In the genomic region with DNA sequence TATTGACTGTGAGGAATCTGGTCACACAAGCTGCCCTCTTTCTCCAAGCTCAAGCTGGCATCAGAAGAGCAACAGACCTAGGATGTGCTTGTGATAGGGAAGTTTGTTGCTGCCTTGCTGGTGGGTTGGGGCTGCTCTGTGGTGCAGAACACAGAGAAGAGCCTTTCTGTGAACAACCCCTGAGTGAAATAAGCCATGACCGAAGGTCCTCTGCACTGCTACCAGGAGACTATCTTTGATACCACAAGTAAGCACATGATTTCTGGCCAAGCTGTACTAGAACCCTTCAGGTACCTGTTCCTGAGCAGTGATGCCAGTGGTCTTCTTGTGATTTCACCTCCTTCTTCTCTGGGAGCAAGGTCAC, we compare ENCODE assay signal across 7 mouse cellular contexts. TPM values are rescaled to one million over a fixed set of nuclear protein-coding genes. Genes with fewer than 3 reads are reported as not detected.
DNase-seq lines count a peak whose midpoint lies in the region; ATAC-seq and TF ChIP-seq lines count a peak whose summit lies in the region.
"Not testable (repeated sequence)": the region's sequence is repeated elsewhere in the genome, so short reads cannot be mapped to it uniquely, and the experiment has no call there.
"Had no signal": no experiment of that assay in that cellular context is flagged by ENCODE, and none has a peak within 500 bp of the region (broad histone marks: within the 10 kb centered on the region; RNA-seq: fewer than 3 reads in every experiment).

No protein-coding gene starts in this region.

- in situ Hi-C loops in CH12.LX (cut with MboI; ENCODE audit: low pct_ligation_motif_present, low pct_unique_long_range_greater_than_20kb, low sequenced_read_pairs): not testable (repeated sequence)

- not testable (repeated sequence) for TF ChIP-seq CTCF in CH12.LX (conservative IDR thresholded peaks at IDR 0.05 in 1 of 2, IDR thresholded peaks at IDR 0.05 in 1 of 2; ENCODE audit: low read depth in 2 of 2, low read length in 2 of 2); gastrocnemius, adult 2 months (IDR thresholded peaks at IDR 0.05); spleen, adult 2 months (IDR thresholded peaks at IDR 0.05; ENCODE audit: extremely low read depth, insufficient read depth, insufficient read length, insufficient replicate concordance)

- peak overlapping the region; percentile 27 to 68 (median 38) for H3K4me3 ChIP-seq in CH12.LX (replicated peaks in 1 of 3; ENCODE audit: low read depth in 2 of 3, low read length in 2 of 3, poor library complexity in 1 of 3)
- H3K4me3 ChIP-seq in gastrocnemius, adult 2 months: peak overlapping the region; percentile 26
- H3K4me3 ChIP-seq in liver, embryonic 13.5 days (replicated peaks); spleen, adult 2 months (ENCODE audit: extremely low read depth, insufficient read depth, insufficient read length): not testable (repeated sequence)
- peak overlapping the region; percentile 68 for H3K4me3 ChIP-seq in macrophage (ENCODE audit: inconsistent target)

- intact Hi-C loops in gastrocnemius, adult 2 months (cut with DNase I): not testable (repeated sequence)

- H3K4me2 ChIP-seq in CH12.LX (ENCODE audit: insufficient read depth, low read depth, poor library complexity, severe bottlenecking): peak overlapping the region; percentile 84
- not testable (repeated sequence) for H3K4me2 ChIP-seq in liver, embryonic 13.5 days

- not testable (repeated sequence) for H3K27me3 ChIP-seq in CH12.LX (replicated peaks); liver, embryonic 13.5 days; spleen, adult 2 months (ENCODE audit: control insufficient read depth, insufficient read depth, low read length)

- TF ChIP-seq POLR2A in CH12.LX (IDR thresholded peaks at IDR 0.05; ENCODE audit: low read depth, low read length); spleen, adult 2 months (IDR thresholded peaks at IDR 0.05; ENCODE audit: low read depth, low read length): not testable (repeated sequence)

- ATAC-seq in liver, embryonic 13.5 days (ENCODE audit: low read depth): not testable (repeated sequence)
- ATAC-seq in neutrophil, adult 5-6 weeks (ENCODE audit: extremely low read depth, insufficient number of reproducible peaks, low FRiP score, poor library complexity, severe bottlenecking): peak; percentile 43

- not testable (repeated sequence) for H3K79me2 ChIP-seq in CH12.LX (replicated peaks; ENCODE audit: control insufficient read depth, extremely low read depth, insufficient read depth, poor library complexity, severe bottlenecking)
- H3K79me2 ChIP-seq in macrophage (ENCODE audit: inconsistent target): peaks cover 42% of the 10 kb centered on the region

- WGBS in liver, embryonic 13.5 days (ENCODE audit: insufficient replicate concordance): 53% methylated on average over 1 of the region's 1 CpGs
- 50% methylated on average over 1 of the region's 1 CpGs for WGBS in macrophage (ENCODE audit: missing documents)
- WGBS in spleen, adult 2 months: 38% methylated on average over 1 of the region's 1 CpGs

- not testable (repeated sequence) for H3K36me3 ChIP-seq in CH12.LX (replicated peaks in 1 of 2; ENCODE audit: control insufficient read depth in 1 of 2, insufficient read depth in 1 of 2, low read length in 1 of 2); liver, embryonic 13.5 days; spleen, adult 2 months (ENCODE audit: control insufficient read depth, insufficient read depth, low read length)
- peaks cover 20% of the 10 kb centered on the region; the same call in 1 of the 2 replicates for H3K36me3 ChIP-seq in macrophage (ENCODE audit: inconsistent target)

- dilution Hi-C loops in CH12.LX (cut with MboI; ENCODE audit: extremely low pct_ligation_motif_present, extremely low pct_unique_long_range_greater_than_20kb, low sequenced_read_pairs): not testable (repeated sequence)

- peak overlapping the region; percentile 62 for H3K9ac ChIP-seq in CH12.LX (ENCODE audit: insufficient read depth, low read depth)
- not testable (repeated sequence) for H3K9ac ChIP-seq in liver, embryonic 13.5 days

- peak; percentile 43 for DNase-seq in CH12.LX (ENCODE audit: extremely low read depth)
- not testable (repeated sequence) for DNase-seq in gastrocnemius, adult 2 months; liver, embryonic 13.5 days
- DNase-seq in spleen, adult 2 months (ENCODE audit: low read depth in 1 of 2, low spot score in 2 of 2): peak; percentile 33 to 35

- peaks cover 22 to 66% of the 10 kb centered on the region in 2 experiments for H3K4me1 ChIP-seq in CH12.LX (ENCODE audit: control insufficient read depth in 1 of 2, insufficient read depth in 2 of 2)
- not testable (repeated sequence) for H3K4me1 ChIP-seq in liver, embryonic 13.5 days (replicated peaks)
- peaks cover 18% of the 10 kb centered on the region for H3K4me1 ChIP-seq in spleen, adult 2 months (ENCODE audit: control insufficient read depth, insufficient read depth, insufficient read length)

- not testable (repeated sequence) for H3K9me3 ChIP-seq in CH12.LX (replicated peaks; ENCODE audit: low read length); liver, embryonic 13.5 days (replicated peaks)

- H3K27ac ChIP-seq in CH12.LX (ENCODE audit: insufficient read depth, low read depth): peak overlapping the region; percentile 94
- not testable (repeated sequence) for H3K27ac ChIP-seq in gastrocnemius, adult 2 months
- 0 out of 2 replicates have a peak overlapping the region, but pooled peaks have one; percentile 5 for H3K27ac ChIP-seq in liver, embryonic 13.5 days
- peak overlapping the region; percentile 98 for H3K27ac ChIP-seq in macrophage
- H3K27ac ChIP-seq in spleen, adult 2 months (ENCODE audit: insufficient read depth, low read length): peak overlapping the region; percentile 81

- TF ChIP-seq EP300 in CH12.LX (IDR thresholded peaks at IDR 0.05; ENCODE audit: low read length): not testable (repeated sequence)

- not testable (repeated sequence) for TF ChIP-seq RAD21 in CH12.LX (IDR thresholded peaks at IDR 0.05; ENCODE audit: low read depth, low read length)

RNA-seq across cellular contexts. Expression of a gene that starts 0.5 kb away (rescaled TPM):
- total RNA-seq in CH12.LX (2012; rRNA removed) (0.89 and 0.97 TPM in 2 replicates), CH12.LX (2014; rRNA removed) (1.7 and 2.0 TPM in 2 replicates)
- polyA plus RNA-seq in CH12.LX (2012; ENCODE audit: insufficient read length, low read depth) (3.1 and 4.9 TPM in 2 replicates), macrophage (2018) (43.5 to 99.6 TPM (median 62.6 TPM) in 3 replicates)
- total RNA-seq in gastrocnemius, adult 2 months (2021): under 1 TPM; 0.13 to 0.42 TPM
- 0.20 and 0.38 TPM in 2 replicates for polyA plus RNA-seq in liver, embryonic 13.5 days (2015; fragmentation: Nextera tagmentation; extraction: Ambion mirVana)
- 100 to 1,000 TPM in 10 of 26 experiments, 10 to 100 TPM in 16; 11.3 to 174 (median 83.5) TPM for total RNA-seq in macrophage (2018; cell fraction: chromatin; rRNA removed)
- total RNA-seq in macrophage (2018; cell fraction: cytosol; rRNA removed): 100 to 1,000 TPM in 16 of 26 experiments, 10 to 100 TPM in 10; 36.0 to 249 (median 118) TPM
- total RNA-seq in macrophage (2018; cell fraction: nucleus; rRNA removed): 100 to 1,000 TPM in 15 of 26 experiments, 10 to 100 TPM in 11; 26.8 to 253 (median 149) TPM
- 3.7 and 4.3 TPM in 2 replicates for total RNA-seq in neutrophil, adult 5-6 weeks (2017)
- polyA plus RNA-seq in spleen, adult 2 months (2012; rRNA removed): 0.36 and 0.37 TPM in 2 replicates
- total RNA-seq: MEL had no signal

RNA-seq across cellular contexts. Expression of a gene that starts 30.1 kb away (rescaled TPM):
- total RNA-seq in CH12.LX (2012; rRNA removed) (25.7 and 35.0 TPM in 2 replicates), CH12.LX (2014; rRNA removed) (58.1 and 63.8 TPM in 2 replicates)
- polyA plus RNA-seq in CH12.LX (2012; ENCODE audit: insufficient read length, low read depth) (49.0 and 52.2 TPM in 2 replicates), macrophage (2018) (118 to 323 TPM (median 130 TPM) in 3 replicates)
- total RNA-seq in gastrocnemius, adult 2 months (2021): 10 to 100 TPM; 13.5 to 14.4 TPM
- 17.0 and 19.8 TPM in 2 replicates for polyA plus RNA-seq in liver, embryonic 13.5 days (2015; fragmentation: Nextera tagmentation; extraction: Ambion mirVana)
- total RNA-seq in macrophage (2018; cell fraction: chromatin; rRNA removed): 100 to 1,000 TPM in 15 of 26 experiments, 10 to 100 TPM in 11; 20.5 to 641 (median 175) TPM
- 100 to 1,000 TPM; 128 to 783 (median 543) TPM for total RNA-seq in macrophage (2018; cell fraction: cytosol; rRNA removed)
- total RNA-seq in macrophage (2018; cell fraction: nucleus; rRNA removed): 100 to 1,000 TPM in 18 of 26 experiments, 10 to 100 TPM in 8; 75.1 to 591 (median 408) TPM
- 78.9 and 82.9 TPM in 2 replicates for total RNA-seq in neutrophil, adult 5-6 weeks (2017)
- 10.6 and 13.0 TPM in 2 replicates for polyA plus RNA-seq in spleen, adult 2 months (2012; rRNA removed)

RNA-seq across cellular contexts. Expression of a gene that starts 44.4 kb away (rescaled TPM):
- total RNA-seq in CH12.LX (2012; rRNA removed) (23.5 and 33.5 TPM in 2 replicates), CH12.LX (2014; rRNA removed) (78.3 and 80.3 TPM in 2 replicates)
- polyA plus RNA-seq in CH12.LX (2012; ENCODE audit: insufficient read length, low read depth) (62.4 and 80.1 TPM in 2 replicates), macrophage (2018) (12.3 to 45.7 TPM (median 19.2 TPM) in 3 replicates)
- 1 to 10 TPM in 1 of 2 experiments, under 1 TPM in 1; 0.41 to 1.6 TPM for total RNA-seq in gastrocnemius, adult 2 months (2021)
- 2.0 and 3.6 TPM in 2 replicates for polyA plus RNA-seq in liver, embryonic 13.5 days (2015; fragmentation: Nextera tagmentation; extraction: Ambion mirVana)
- total RNA-seq in macrophage (2018; cell fraction: chromatin; rRNA removed): 100 to 1,000 TPM in 18 of 26 experiments, 10 to 100 TPM in 8; 25.2 to 285 (median 141) TPM
- total RNA-seq in macrophage (2018; cell fraction: cytosol; rRNA removed): 100 to 1,000 TPM in 8 of 26 experiments, 10 to 100 TPM in 18; 20.6 to 148 (median 67.9) TPM
- 100 to 1,000 TPM in 15 of 26 experiments, 10 to 100 TPM in 11; 35.3 to 313 (median 122) TPM for total RNA-seq in macrophage (2018; cell fraction: nucleus; rRNA removed)
- total RNA-seq in neutrophil, adult 5-6 weeks (2017): 80.9 and 92.3 TPM in 2 replicates
- polyA plus RNA-seq in spleen, adult 2 months (2012; rRNA removed): 8.3 and 12.9 TPM in 2 replicates
